Mouse (Mus musculus) heart, embryonic 12.5 days (tissue): ENCODE measurements around the gene Jmjd1c. TPM values are rescaled to one million over a fixed set of nuclear protein-coding genes. Genes with fewer than 3 reads are reported as not detected.

Experiments
- ATAC-seq: fragments of 200-750 bp; cut with Nextera tagmentation; 2 replicates; pipeline ENCODE4 v1.8.0; 2017; ENCODE audit warnings: moderate TSS enrichment, moderate library complexity; ENCODE audit not compliant: insufficient number of reproducible peaks, low FRiP score
- H3K27ac ChIP-seq: fragments of 300-500 bp; sonication (generic); 2 replicates; pipeline ENCODE4 v1.5.1; 2016; ENCODE audit warnings: mild to moderate bottlenecking, moderate library complexity; ENCODE audit not compliant: poor library complexity, severe bottlenecking
- H3K27me3 ChIP-seq: fragments of 300-500 bp; sonication (generic); replicated peaks from 2 replicates; pipeline ENCODE4 v1.6.1; 2016; ENCODE audit warnings: mild to moderate bottlenecking, moderate library complexity
- H3K36me3 ChIP-seq: fragments of 300-500 bp; sonication (generic); 2 replicates; pipeline ENCODE4 v1.6.1; 2016; ENCODE audit warnings: mild to moderate bottlenecking, moderate library complexity
- H3K4me1 ChIP-seq: fragments of 300-500 bp; sonication (generic); replicated peaks from 2 replicates; pipeline ENCODE4 v1.6.1; 2016; ENCODE audit warnings: mild to moderate bottlenecking
- H3K4me2 ChIP-seq: fragments of 300-500 bp; sonication (generic); 2 replicates; pipeline ENCODE4 v1.6.1; 2016; ENCODE audit warnings: mild to moderate bottlenecking, moderate library complexity
- H3K4me3 ChIP-seq: fragments of 300-500 bp; sonication (generic); 2 replicates; pipeline ENCODE4 v1.5.1; 2016; ENCODE audit warnings: mild to moderate bottlenecking
- H3K9ac ChIP-seq: fragments of 300-500 bp; sonication (generic); 2 replicates; pipeline ENCODE4 v1.6.1; 2016; ENCODE audit warnings: mild to moderate bottlenecking, moderate library complexity
- H3K9me3 ChIP-seq: fragments of 300-500 bp; sonication (generic); replicated peaks from 2 replicates; pipeline ENCODE4 v1.6.1; 2016; ENCODE audit warnings: mild to moderate bottlenecking, moderate library complexity
- WGBS: fragments of 180-500 bp; shearing (Covaris S2); methylation state at CpG from one replicate; pipeline ENCODE4 v1.1.7; 2016; 5-methylcytosine and 5-hydroxymethylcytosine counted together
- polyA plus RNA-seq: library from polyadenylated mRNA; unstranded; fragments of >200 nt; fragmentation: Nextera tagmentation; extraction: Ambion mirVana; gene quantifications from 2 replicates; pipeline ENCODE4 v1.2.1, GENCODE M21; 2016

Jmjd1c gene
- polyA plus RNA-seq, 1 experiment from 2014 or later: 37.9 TPM

DNA sequence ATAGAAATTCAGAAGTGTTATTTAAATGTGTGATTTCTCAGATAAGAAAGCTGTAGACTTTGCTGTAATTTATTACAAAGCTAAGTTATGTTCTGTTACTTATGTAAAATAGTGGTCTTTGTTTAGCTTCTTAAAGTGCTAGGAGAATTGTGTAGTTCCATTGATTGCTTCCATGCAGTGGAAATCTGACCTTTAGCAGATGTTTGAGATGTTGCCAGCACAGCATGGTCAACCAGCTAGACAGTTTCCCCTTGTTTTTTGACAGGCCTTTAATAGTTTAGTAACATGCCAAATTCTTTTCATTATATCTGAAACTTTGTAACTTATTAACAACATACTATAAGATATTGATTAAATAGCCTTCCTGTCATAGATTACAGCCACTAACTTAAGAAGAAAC is 47.7 kb downstream of the Jmjd1c start:
- peaks cover 23% of the 10 kb centered on the region for H3K4me1 ChIP-seq
- no peak overlapping the region for H3K4me2 ChIP-seq
- H3K9ac ChIP-seq: no peak overlapping the region
- H3K27me3 ChIP-seq: no peaks in the 10 kb centered on the region
- H3K4me3 ChIP-seq: no peak overlapping the region
- ATAC-seq: no peak
- H3K36me3 ChIP-seq: no peaks in the 10 kb centered on the region
- no peaks in the 10 kb centered on the region for H3K9me3 ChIP-seq
- H3K27ac ChIP-seq: no peak overlapping the region

DNA sequence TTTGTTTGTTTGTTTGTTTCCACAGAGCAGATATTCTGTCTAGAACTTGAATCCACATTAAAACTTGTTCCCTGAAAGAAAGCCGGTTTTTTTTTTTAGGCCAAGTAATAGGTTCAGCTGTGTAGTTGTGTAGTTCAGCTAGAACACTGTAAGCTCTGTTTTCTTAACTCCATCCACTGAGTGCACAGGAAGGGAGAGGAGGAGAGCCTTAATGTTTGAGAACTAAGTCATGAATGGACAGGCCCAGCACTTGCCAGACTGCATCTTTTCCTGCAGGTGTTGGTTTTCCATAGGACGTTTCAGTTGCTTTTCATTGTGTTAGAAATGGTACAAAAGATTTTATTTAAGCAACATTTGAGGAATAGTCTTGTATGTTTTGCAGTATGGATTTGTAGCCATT is 48.3 kb downstream of the Jmjd1c start:
- no peaks in the 10 kb centered on the region for H3K9me3 ChIP-seq
- 75% methylated on average over 2 of the region's 2 CpGs for WGBS
- peaks cover 21% of the 10 kb centered on the region for H3K4me1 ChIP-seq
- no peak overlapping the region for H3K9ac ChIP-seq
- no peaks in the 10 kb centered on the region for H3K27me3 ChIP-seq
- no peak overlapping the region for H3K27ac ChIP-seq
- no peak overlapping the region for H3K4me3 ChIP-seq
- H3K4me2 ChIP-seq: no peak overlapping the region
- no peaks in the 10 kb centered on the region for H3K36me3 ChIP-seq
- ATAC-seq: no peak

DNA sequence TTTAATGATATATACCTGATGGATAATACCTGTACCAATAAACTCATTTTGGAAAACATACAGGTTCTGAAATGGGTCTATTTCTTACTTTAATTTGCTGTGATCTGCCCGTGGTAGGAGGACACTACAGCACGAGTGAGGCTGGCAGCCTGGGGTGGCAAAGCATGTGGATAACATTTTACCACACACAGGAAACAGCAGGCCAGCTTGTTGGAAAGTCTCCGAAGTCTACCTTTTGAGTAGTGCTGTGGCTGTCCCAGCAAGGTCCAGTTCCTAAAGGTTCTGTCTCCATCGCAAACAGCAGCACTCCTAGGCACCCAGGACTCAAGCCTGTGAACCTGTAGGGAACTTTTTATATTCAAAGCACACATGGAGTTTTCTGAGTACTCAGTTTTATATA is 49.7 kb downstream of the Jmjd1c start:
- H3K4me1 ChIP-seq: peaks cover 17% of the 10 kb centered on the region
- H3K36me3 ChIP-seq: no peaks in the 10 kb centered on the region
- no peak overlapping the region for H3K4me3 ChIP-seq
- 80% methylated on average over 4 of the region's 4 CpGs for WGBS
- H3K27me3 ChIP-seq: no peaks in the 10 kb centered on the region
- no peak overlapping the region for H3K4me2 ChIP-seq
- no peak overlapping the region for H3K9ac ChIP-seq
- no peak for ATAC-seq
- H3K27ac ChIP-seq: no peak overlapping the region
- no peaks in the 10 kb centered on the region for H3K9me3 ChIP-seq

DNA sequence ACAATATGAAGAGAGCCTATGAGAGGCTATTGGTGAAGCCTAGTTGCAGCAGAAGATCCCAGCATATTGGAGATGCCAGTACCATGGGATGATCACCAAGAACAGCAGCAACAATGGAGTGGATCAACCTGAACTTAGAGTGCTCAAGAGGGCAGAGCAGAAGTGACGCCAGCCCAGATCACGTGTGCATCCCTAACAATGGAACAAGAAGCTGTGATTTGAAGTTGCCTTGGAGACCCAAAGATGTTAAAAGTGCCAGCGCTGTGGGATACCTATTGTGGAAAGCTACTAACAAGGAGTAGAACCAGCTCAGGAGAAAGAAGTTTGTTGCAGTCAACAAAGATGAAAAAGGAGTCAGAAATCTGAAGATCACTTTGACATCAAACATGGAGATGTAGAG is 55.8 kb downstream of the Jmjd1c start:
- H3K4me1 ChIP-seq: peaks cover 5% of the 10 kb centered on the region; the same call in 1 of the 2 replicates
- H3K4me3 ChIP-seq: no peak overlapping the region
- no peak overlapping the region for H3K27ac ChIP-seq
- H3K9me3 ChIP-seq: no peaks in the 10 kb centered on the region
- no peak overlapping the region for H3K9ac ChIP-seq
- H3K4me2 ChIP-seq: no peak overlapping the region
- ATAC-seq: no peak
- no peaks in the 10 kb centered on the region for H3K36me3 ChIP-seq
- no peaks in the 10 kb centered on the region for H3K27me3 ChIP-seq
- WGBS: 84% methylated on average over 3 of the region's 3 CpGs

DNA sequence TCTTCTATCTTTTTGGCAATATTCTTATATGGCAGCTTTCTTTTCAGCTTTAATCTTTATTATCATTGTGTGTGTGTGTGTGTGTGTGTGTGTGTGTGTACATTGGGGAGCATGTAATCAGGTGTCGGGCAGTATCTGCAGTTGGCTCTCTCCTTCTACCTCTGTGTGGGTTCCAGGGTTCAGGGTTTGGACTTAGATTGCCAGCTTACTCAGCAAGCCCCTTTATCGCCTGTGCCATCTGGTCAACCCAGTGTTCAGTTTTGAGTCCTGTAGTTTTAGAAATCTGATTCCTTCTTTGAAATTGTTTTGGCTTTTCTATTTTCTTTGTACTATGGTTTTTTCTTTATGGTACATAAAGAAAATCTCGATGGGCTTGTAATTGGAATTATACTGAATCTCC is 58.7 kb downstream of the Jmjd1c start:
- H3K4me2 ChIP-seq: no peak overlapping the region

DNA sequence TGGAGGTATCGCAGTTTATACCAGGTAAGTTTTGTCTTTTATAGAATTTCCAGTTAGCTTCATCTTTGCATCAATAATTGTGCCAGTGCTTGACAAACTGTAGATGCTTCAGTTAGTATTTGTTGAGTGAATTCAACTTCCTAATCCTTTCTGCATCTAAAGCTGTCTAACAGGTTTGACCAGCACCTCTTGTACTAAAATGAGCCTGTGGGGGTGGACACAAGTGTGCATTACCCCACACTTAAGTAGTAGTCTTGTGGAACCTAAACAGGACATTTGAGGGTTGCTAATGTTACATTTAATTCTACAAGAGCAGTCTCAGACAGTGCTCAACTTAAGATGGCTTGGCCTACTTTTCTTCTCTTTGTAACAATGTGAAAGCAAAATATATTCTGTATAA is 78.1 kb downstream of the Jmjd1c start:
- 95% methylated on average over 1 of the region's 1 CpGs for WGBS
- Histone ChIP-seq H3K4me3 (no peak overlapping the region), H3K4me1 (peaks cover 15% of the 10 kb centered on the region), H3K9me3 (no peaks in the 10 kb centered on the region), H3K27ac (no peak overlapping the region), H3K27me3 (no peaks in the 10 kb centered on the region), H3K4me2 (no peak overlapping the region), H3K36me3 (peaks cover 7% of the 10 kb centered on the region; the same call in 1 of the 2 replicates), H3K9ac (no peak overlapping the region)
- ATAC-seq: no peak

More for the DNA sequence above, 58.7 kb downstream of the Jmjd1c start:
- Histone ChIP-seq H3K9me3 (no peaks in the 10 kb centered on the region), H3K36me3 (peaks cover 10% of the 10 kb centered on the region), H3K27ac (no peak overlapping the region), H3K4me1 (no peaks in the 10 kb centered on the region), H3K4me3 (no peak overlapping the region), H3K9ac (no peak overlapping the region), H3K27me3 (no peaks in the 10 kb centered on the region)
- ATAC-seq: no peak
- WGBS: 90% methylated on average over 3 of the region's 3 CpGs

DNA sequence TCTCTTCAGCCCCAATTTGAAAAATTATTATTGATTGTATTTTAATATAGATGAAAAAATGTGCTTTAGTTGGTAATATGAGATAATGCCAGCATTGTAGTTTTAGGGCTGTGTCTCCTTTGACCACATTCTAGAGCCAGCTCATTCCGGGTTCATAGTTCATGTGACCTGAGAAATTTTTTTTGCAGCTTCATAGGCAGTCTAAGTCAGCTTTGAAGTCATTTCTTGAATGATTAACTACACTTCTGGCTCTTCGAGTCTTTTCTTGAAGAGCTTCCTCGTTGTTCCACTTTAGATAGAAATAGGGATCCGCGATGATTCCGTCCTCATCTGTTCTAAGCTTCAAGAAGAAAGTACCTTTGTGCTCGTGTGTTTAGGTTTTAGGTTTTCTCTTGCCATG is 80.1 kb downstream of the Jmjd1c start:
- 81% methylated on average over 7 of the region's 7 CpGs for WGBS
- no peak overlapping the region for H3K9ac ChIP-seq
- H3K27ac ChIP-seq: no peak overlapping the region
- H3K4me1 ChIP-seq: peaks cover 15% of the 10 kb centered on the region
- H3K27me3 ChIP-seq: no peaks in the 10 kb centered on the region
- no peak for ATAC-seq
- no peaks in the 10 kb centered on the region for H3K36me3 ChIP-seq
- no peaks in the 10 kb centered on the region for H3K9me3 ChIP-seq
- H3K4me2 ChIP-seq: no peak overlapping the region
- H3K4me3 ChIP-seq: no peak overlapping the region

DNA sequence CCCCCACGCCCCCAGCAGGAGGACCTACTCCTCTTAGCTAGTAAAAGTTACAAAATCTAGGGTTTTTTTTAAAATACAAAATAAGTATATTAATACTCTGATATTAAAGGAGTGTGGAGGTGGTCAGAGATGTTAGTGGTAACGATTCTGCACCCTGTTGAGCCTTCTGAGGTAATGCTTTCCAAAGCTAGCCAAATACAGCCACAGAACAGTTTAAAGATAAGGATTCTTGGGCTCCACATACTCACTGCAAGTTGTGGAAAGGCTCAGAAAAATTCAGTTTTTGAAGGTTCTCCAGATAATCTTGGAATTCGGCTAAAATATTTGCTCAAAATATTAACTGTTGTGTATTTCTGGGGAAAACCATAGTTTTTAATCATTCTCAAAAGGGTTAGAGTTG is 81.0 kb downstream of the Jmjd1c start:
- Histone ChIP-seq H3K4me1 (peaks cover 13% of the 10 kb centered on the region), H3K36me3 (no peaks in the 10 kb centered on the region), H3K4me3 (no peak overlapping the region), H3K9me3 (no peaks in the 10 kb centered on the region), H3K27me3 (no peaks in the 10 kb centered on the region), H3K4me2 (no peak overlapping the region), H3K9ac (no peak overlapping the region), H3K27ac (0 out of 2 replicates have a peak overlapping the region, but pooled peaks have one; percentile 43)
- 41% methylated on average over 3 of the region's 3 CpGs for WGBS
- ATAC-seq: no peak

DNA sequence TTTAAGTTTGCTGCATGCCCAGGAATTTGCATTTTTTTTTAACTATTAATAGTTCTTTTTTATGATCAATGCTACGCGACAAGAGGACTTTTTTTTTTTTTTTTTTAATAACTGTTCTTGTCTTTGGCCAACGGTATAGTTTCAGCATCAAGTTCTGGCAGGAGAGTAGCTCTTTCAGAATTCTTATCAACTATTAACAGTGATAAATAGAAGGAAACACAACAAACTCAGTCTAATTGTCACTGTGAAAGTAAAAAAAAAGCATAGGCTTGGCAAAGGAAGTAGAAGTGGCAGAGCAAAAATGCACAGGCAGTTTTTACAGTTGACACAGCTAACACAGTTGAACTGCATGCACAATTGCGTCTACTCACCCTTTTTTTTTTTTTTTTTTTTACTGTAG is 81.5 kb downstream of the Jmjd1c start:
- 52% methylated on average over 4 of the region's 4 CpGs for WGBS
- ATAC-seq: no peak
- no peak overlapping the region for H3K9ac ChIP-seq
- H3K4me1 ChIP-seq: peaks cover 11% of the 10 kb centered on the region
- no peaks in the 10 kb centered on the region for H3K27me3 ChIP-seq
- H3K27ac ChIP-seq: no peak overlapping the region
- no peak overlapping the region for H3K4me3 ChIP-seq
- H3K9me3 ChIP-seq: no peaks in the 10 kb centered on the region
- no peaks in the 10 kb centered on the region for H3K36me3 ChIP-seq
- H3K4me2 ChIP-seq: no peak overlapping the region

DNA sequence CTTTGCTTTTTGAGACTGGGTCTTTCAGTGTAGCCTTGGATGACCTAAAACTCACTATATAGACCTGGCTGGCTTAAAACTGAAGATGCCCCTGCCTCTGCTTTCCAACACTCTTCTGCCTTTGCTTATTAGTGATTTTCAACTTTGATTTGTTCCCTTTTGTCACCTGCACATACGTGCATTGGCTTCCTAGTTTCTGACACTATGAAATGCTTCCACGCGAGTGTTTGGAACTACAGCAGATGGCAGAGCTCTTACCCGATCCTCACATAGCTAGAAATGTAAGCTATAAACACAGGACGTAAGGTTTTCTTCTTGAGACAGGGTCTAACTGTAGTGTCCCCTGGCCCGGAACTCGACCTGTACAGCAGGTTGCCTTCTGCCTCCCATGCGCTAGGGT is 84.1 kb downstream of the Jmjd1c start:
- ATAC-seq: no peak
- 92% methylated on average over 8 of the region's 8 CpGs for WGBS
- Histone ChIP-seq H3K36me3 (no peaks in the 10 kb centered on the region), H3K27ac (no peak overlapping the region), H3K9me3 (no peaks in the 10 kb centered on the region), H3K27me3 (no peaks in the 10 kb centered on the region), H3K4me3 (no peak overlapping the region), H3K4me1 (peaks cover 14% of the 10 kb centered on the region), H3K9ac (no peak overlapping the region), H3K4me2 (no peak overlapping the region)

DNA sequence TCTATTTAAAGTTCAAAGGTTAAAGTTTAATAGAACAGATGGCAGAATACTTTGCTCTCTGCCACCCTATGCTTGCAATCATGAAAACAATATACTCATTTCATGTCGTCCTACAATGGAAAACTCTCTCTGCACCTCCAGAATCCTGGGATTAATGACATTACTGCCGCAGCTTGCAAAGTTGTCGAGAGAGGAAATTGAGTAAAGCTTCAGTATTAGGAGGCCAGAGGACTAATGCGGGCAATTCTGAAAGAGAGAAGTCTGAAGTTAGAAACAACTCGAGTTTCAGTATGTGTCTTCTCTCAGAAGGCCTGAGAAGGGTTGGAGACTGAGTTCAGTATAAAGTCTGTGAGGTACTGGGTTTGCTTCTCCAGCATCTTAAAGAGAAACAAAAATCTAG is 84.9 kb downstream of the Jmjd1c start:
- no peaks in the 10 kb centered on the region for H3K27me3 ChIP-seq
- peaks cover 14% of the 10 kb centered on the region for H3K4me1 ChIP-seq
- H3K36me3 ChIP-seq: no peaks in the 10 kb centered on the region
- WGBS: 80% methylated on average over 5 of the region's 5 CpGs
- no peak overlapping the region for H3K9ac ChIP-seq
- H3K27ac ChIP-seq: no peak overlapping the region
- H3K9me3 ChIP-seq: no peaks in the 10 kb centered on the region
- H3K4me2 ChIP-seq: no peak overlapping the region
- no peak overlapping the region for H3K4me3 ChIP-seq
- ATAC-seq: no peak

DNA sequence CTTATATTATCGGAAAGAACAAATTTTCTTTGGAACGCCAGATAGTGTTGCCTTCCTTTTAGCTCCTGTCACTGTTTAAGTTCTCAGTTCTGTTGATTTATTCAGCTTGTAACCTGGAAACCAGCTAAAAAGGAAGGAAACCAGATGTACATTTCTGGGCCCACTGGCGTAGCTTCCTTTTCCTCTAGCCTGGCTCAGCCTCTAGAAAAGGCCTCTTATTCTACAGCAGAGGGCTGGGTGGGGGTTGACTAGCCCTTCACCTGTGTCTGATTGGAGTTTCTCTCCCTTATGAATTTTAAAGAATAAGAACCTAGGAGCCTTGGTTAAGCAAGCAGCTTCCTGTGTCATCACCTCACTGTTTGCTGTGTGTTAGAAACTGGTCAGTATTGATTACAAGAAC is 86.7 kb downstream of the Jmjd1c start:
- Histone ChIP-seq H3K36me3 (no peaks in the 10 kb centered on the region), H3K4me3 (no peak overlapping the region), H3K27ac (peak overlapping the region; percentile 68), H3K4me1 (peaks cover 5% of the 10 kb centered on the region), H3K9me3 (no peaks in the 10 kb centered on the region), H3K9ac (no peak overlapping the region), H3K4me2 (no peak overlapping the region), H3K27me3 (no peaks in the 10 kb centered on the region)
- WGBS: 44% methylated on average over 3 of the region's 3 CpGs
- no peak for ATAC-seq
